Mouse (Mus musculus) forebrain, embryonic 12.5 days (tissue): ENCODE measurements at regions not wholly inside any gene's neighbourhood (a gene's known extent, or its start where the extent isn't known, plus 50 kb on each side); places are given as distances from the start of the nearest gene placed in this dataset.

Source experiments
- ATAC-seq: fragments of 200-750 bp; cut with Nextera tagmentation; 2 replicates; pipeline ENCODE4 v1.8.0; 2017; ENCODE audit warnings: moderate TSS enrichment; ENCODE audit not compliant: low FRiP score
- H3K27ac ChIP-seq: fragments of 300-500 bp; sonication (generic); 2 replicates; pipeline ENCODE4 v1.5.1; 2016; ENCODE audit warnings: mild to moderate bottlenecking
- H3K27me3 ChIP-seq: fragments of 300-500 bp; sonication (generic); 2 replicates; pipeline ENCODE4 v1.6.1; 2016; ENCODE audit warnings: mild to moderate bottlenecking
- H3K36me3 ChIP-seq: fragments of 300-500 bp; sonication (generic); replicated peaks from 2 replicates; pipeline ENCODE4 v1.6.1; 2016; ENCODE audit warnings: mild to moderate bottlenecking
- H3K4me1 ChIP-seq: fragments of 300-500 bp; sonication (generic); 2 replicates; pipeline ENCODE4 v1.6.1; 2016
- H3K4me2 ChIP-seq: fragments of 300-500 bp; sonication (generic); 2 replicates; pipeline ENCODE4 v1.6.1; 2016; ENCODE audit warnings: mild to moderate bottlenecking, moderate library complexity
- H3K4me3 ChIP-seq: fragments of 300-500 bp; sonication (generic); replicated peaks from 2 replicates; pipeline ENCODE4 v1.5.1; 2016; ENCODE audit warnings: mild to moderate bottlenecking
- H3K9ac ChIP-seq: fragments of 300-500 bp; sonication (generic); 2 replicates; pipeline ENCODE4 v1.6.1; 2016; ENCODE audit warnings: mild to moderate bottlenecking
- H3K9me3 ChIP-seq: fragments of 300-500 bp; sonication (generic); 2 replicates; pipeline ENCODE4 v1.6.1; 2016
- WGBS: fragments of 180-500 bp; shearing (Covaris S2); methylation state at CpG from one replicate; pipeline ENCODE4 v1.1.7; 2016; 5-methylcytosine and 5-hydroxymethylcytosine counted together

- Histone ChIP-seq H3K4me2 (no peak overlapping the region), H3K4me3 (no peak overlapping the region), H3K27me3 (no peaks in the 10 kb centered on the region), H3K36me3 (no peaks in the 10 kb centered on the region), H3K4me1 (peaks cover 2% of the 10 kb centered on the region; the same call in 1 of the 2 replicates), H3K9me3 (no peaks in the 10 kb centered on the region), H3K9ac (no peak overlapping the region), H3K27ac (no peak overlapping the region)
- no peak for ATAC-seq
- 92% methylated on average over 4 of the region's 4 CpGs for WGBS
These were observed 173.7 kb downstream of the Tpbg start for GRCm38 (mm10) chr9:86015841-86016240.

GRCm38 (mm10) chr9:86020133-86020532 is 178.0 kb downstream of the Tpbg start:
- Histone ChIP-seq H3K27ac (no peak overlapping the region), H3K9me3 (no peaks in the 10 kb centered on the region), H3K4me3 (no peak overlapping the region), H3K4me1 (peaks cover 3% of the 10 kb centered on the region; the same call in 1 of the 2 replicates), H3K4me2 (no peak overlapping the region), H3K36me3 (no peaks in the 10 kb centered on the region), H3K27me3 (no peaks in the 10 kb centered on the region), H3K9ac (no peak overlapping the region)
- 82% methylated on average over 6 of the region's 6 CpGs for WGBS
- no peak for ATAC-seq

GRCm38 (mm10) chr9:86020765-86021164 is 178.6 kb downstream of the Tpbg start:
- 0 out of 2 replicates have a peak, but pooled peaks have one; percentile 23 for ATAC-seq
- no peak overlapping the region for H3K9ac ChIP-seq
- peaks cover 3% of the 10 kb centered on the region; the same call in 1 of the 2 replicates for H3K4me1 ChIP-seq
- no peak overlapping the region for H3K4me2 ChIP-seq
- H3K27ac ChIP-seq, result no peak overlapping the region
- no peak overlapping the region for H3K4me3 ChIP-seq
- no peaks in the 10 kb centered on the region for H3K27me3 ChIP-seq
- no peaks in the 10 kb centered on the region for H3K36me3 ChIP-seq
- 57% methylated on average over 4 of the region's 4 CpGs for WGBS
- H3K9me3 ChIP-seq, result no peaks in the 10 kb centered on the region

- Histone ChIP-seq H3K36me3 (no peaks in the 10 kb centered on the region), H3K27me3 (no peaks in the 10 kb centered on the region), H3K9ac (no peak overlapping the region), H3K4me3 (no peak overlapping the region), H3K27ac (no peak overlapping the region), H3K9me3 (no peaks in the 10 kb centered on the region), H3K4me1 (0 out of 2 replicates have a peak, but pooled peaks cover 4% of the 10 kb centered on the region), H3K4me2 (no peak overlapping the region)
- WGBS, result 59% methylated on average over 5 of the region's 5 CpGs
- ATAC-seq, result no peak
These were observed 188.6 kb downstream of the Tpbg start for GRCm38 (mm10) chr9:86030738-86031137.

GRCm38 (mm10) chr9:86044098-86044497 is 201.9 kb downstream of the Tpbg start:
- Histone ChIP-seq H3K9me3 (no peaks in the 10 kb centered on the region), H3K36me3 (no peaks in the 10 kb centered on the region), H3K9ac (no peak overlapping the region), H3K4me3 (no peak overlapping the region), H3K4me2 (no peak overlapping the region), H3K27me3 (no peaks in the 10 kb centered on the region), H3K27ac (no peak overlapping the region), H3K4me1 (no peaks in the 10 kb centered on the region)
- WGBS, result 38% methylated on average over 4 of the region's 4 CpGs
- no peak for ATAC-seq

- Histone ChIP-seq H3K4me3 (no peak overlapping the region), H3K36me3 (no peaks in the 10 kb centered on the region), H3K27me3 (no peaks in the 10 kb centered on the region), H3K9ac (no peak overlapping the region), H3K27ac (no peak overlapping the region), H3K4me1 (peaks cover 10% of the 10 kb centered on the region), H3K4me2 (no peak overlapping the region), H3K9me3 (no peaks in the 10 kb centered on the region)
- WGBS, result 87% methylated on average over 4 of the region's 4 CpGs
- no peak for ATAC-seq
These were observed 215.9 kb downstream of the Tpbg start for GRCm38 (mm10) chr9:86058116-86058515.

- no peak overlapping the region for H3K9ac ChIP-seq
- no peak overlapping the region for H3K4me3 ChIP-seq
- H3K27ac ChIP-seq, result no peak overlapping the region
- peak; percentile 23; the same call in 1 of the 2 replicates for ATAC-seq
- 44% methylated on average over 6 of the region's 6 CpGs for WGBS
- H3K27me3 ChIP-seq, result no peaks in the 10 kb centered on the region
- no peaks in the 10 kb centered on the region for H3K36me3 ChIP-seq
- no peaks in the 10 kb centered on the region for H3K9me3 ChIP-seq
- H3K4me2 ChIP-seq, result no peak overlapping the region
- peaks cover 10% of the 10 kb centered on the region for H3K4me1 ChIP-seq
These were observed 217.9 kb downstream of the Tpbg start for GRCm38 (mm10) chr9:86060049-86060448.

GRCm38 (mm10) chr9:86061230-86061629 is 219.1 kb downstream of the Tpbg start:
- no peak overlapping the region for H3K27ac ChIP-seq
- no peak for ATAC-seq

GRCm38 (mm10) chr9:86079275-86079674 is 237.1 kb downstream of the Tpbg start:
- H3K4me2 ChIP-seq, result no peak overlapping the region
- H3K4me3 ChIP-seq, result no peak overlapping the region
- H3K27me3 ChIP-seq, result no peaks in the 10 kb centered on the region
- no peaks in the 10 kb centered on the region for H3K9me3 ChIP-seq
- no peaks in the 10 kb centered on the region for H3K4me1 ChIP-seq
- H3K9ac ChIP-seq, result no peak overlapping the region
- no peak overlapping the region for H3K27ac ChIP-seq
- no peak for ATAC-seq
- no peaks in the 10 kb centered on the region for H3K36me3 ChIP-seq

More at GRCm38 (mm10) chr9:86061230-86061629, 219.1 kb downstream of the Tpbg start:
- Histone ChIP-seq H3K4me2 (no peak overlapping the region), H3K9ac (no peak overlapping the region), H3K27me3 (no peaks in the 10 kb centered on the region), H3K9me3 (no peaks in the 10 kb centered on the region), H3K4me3 (no peak overlapping the region), H3K36me3 (no peaks in the 10 kb centered on the region), H3K4me1 (peaks cover 10% of the 10 kb centered on the region)
- 92% methylated on average over 4 of the region's 4 CpGs for WGBS

GRCm38 (mm10) chr9:86081873-86082272 is 239.7 kb downstream of the Tpbg start:
- Histone ChIP-seq H3K4me1 (no peaks in the 10 kb centered on the region), H3K9ac (no peak overlapping the region), H3K27ac (no peak overlapping the region), H3K27me3 (no peaks in the 10 kb centered on the region), H3K4me3 (no peak overlapping the region), H3K9me3 (no peaks in the 10 kb centered on the region), H3K4me2 (no peak overlapping the region), H3K36me3 (no peaks in the 10 kb centered on the region)
- WGBS, result 78% methylated on average over 6 of the region's 6 CpGs
- no peak for ATAC-seq

- Histone ChIP-seq H3K9ac (no peak overlapping the region), H3K9me3 (no peaks in the 10 kb centered on the region), H3K4me2 (no peak overlapping the region), H3K4me3 (no peak overlapping the region), H3K4me1 (no peaks in the 10 kb centered on the region), H3K27me3 (no peaks in the 10 kb centered on the region), H3K36me3 (no peaks in the 10 kb centered on the region), H3K27ac (no peak overlapping the region)
- no peak; the same call in 1 of the 2 replicates for ATAC-seq
These were observed 250.8 kb downstream of the Tpbg start for GRCm38 (mm10) chr9:86092998-86093397.

- Histone ChIP-seq H3K27me3 (no peaks in the 10 kb centered on the region), H3K4me1 (no peaks in the 10 kb centered on the region), H3K9me3 (no peaks in the 10 kb centered on the region), H3K9ac (no peak overlapping the region), H3K27ac (no peak overlapping the region), H3K4me3 (no peak overlapping the region), H3K36me3 (no peaks in the 10 kb centered on the region), H3K4me2 (no peak overlapping the region)
- ATAC-seq, result no peak
- 75% methylated on average over 2 of the region's 2 CpGs for WGBS
These were observed 253.3 kb downstream of the Tpbg start for GRCm38 (mm10) chr9:86095460-86095859.

- H3K36me3 ChIP-seq, result no peaks in the 10 kb centered on the region
- no peak for ATAC-seq
- H3K4me1 ChIP-seq, result no peaks in the 10 kb centered on the region
- no peak overlapping the region for H3K27ac ChIP-seq
- no peak overlapping the region for H3K9ac ChIP-seq
- no peak overlapping the region for H3K4me3 ChIP-seq
- no peaks in the 10 kb centered on the region for H3K27me3 ChIP-seq
- whole genome bisulfite sequencing, result 91% methylated on average over 1 of the region's 1 CpGs
- H3K9me3 ChIP-seq, result no peaks in the 10 kb centered on the region
- no peak overlapping the region for H3K4me2 ChIP-seq
These were observed 254.1 kb downstream of the Tpbg start for GRCm38 (mm10) chr9:86096246-86096645.
